Mouse (Mus musculus): Measurements from ENCODE around the gene Arid3a.

- TF ChIP-seq POLR2A (IDR thresholded peaks at IDR 0.05; ENCODE audit: low read depth, low read length) (no peak), CTCF (IDR thresholded peaks at IDR 0.05; ENCODE audit: extremely low read depth, insufficient read depth, insufficient read length, insufficient replicate concordance) (no peak)
Observed at GRCm38 (mm10) chr10:79896306-79896705, 30.5 kb upstream of the Arid3a start.
